Mouse (Mus musculus): ENCODE measurements at regions not wholly inside any gene's neighbourhood (a gene's known extent, or its start where the extent isn't known, plus 50 kb on each side); places are given as distances from the start of the nearest gene placed in this dataset.
"Not testable (repeated sequence)": the region's sequence is repeated elsewhere in the genome, so short reads cannot be mapped to it uniquely, and the experiment has no call there.

DNA sequence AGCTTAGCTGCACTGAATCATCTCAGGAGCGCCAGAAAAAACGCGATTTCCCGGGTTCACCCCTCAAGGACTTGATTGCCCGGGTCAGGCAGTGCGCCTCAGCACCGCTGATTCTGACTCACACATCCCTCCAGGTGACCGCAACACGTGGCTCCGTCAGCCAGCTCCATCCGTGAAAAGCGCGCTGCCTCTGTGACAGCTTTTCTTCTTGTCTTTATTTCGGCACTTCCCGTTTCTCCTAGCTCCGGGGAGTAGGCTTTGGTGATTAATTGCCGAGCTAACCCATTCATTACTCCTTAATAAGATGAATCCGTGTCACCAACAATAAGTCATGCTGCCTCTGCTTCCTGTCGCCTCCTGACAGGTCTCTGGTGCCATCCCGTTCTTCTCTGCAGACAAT lies 108.6 kb downstream of the Katnal1 start:
- DNase-seq (ENCODE audit: low read depth, low spot score) = peak; percentile 62

DNA sequence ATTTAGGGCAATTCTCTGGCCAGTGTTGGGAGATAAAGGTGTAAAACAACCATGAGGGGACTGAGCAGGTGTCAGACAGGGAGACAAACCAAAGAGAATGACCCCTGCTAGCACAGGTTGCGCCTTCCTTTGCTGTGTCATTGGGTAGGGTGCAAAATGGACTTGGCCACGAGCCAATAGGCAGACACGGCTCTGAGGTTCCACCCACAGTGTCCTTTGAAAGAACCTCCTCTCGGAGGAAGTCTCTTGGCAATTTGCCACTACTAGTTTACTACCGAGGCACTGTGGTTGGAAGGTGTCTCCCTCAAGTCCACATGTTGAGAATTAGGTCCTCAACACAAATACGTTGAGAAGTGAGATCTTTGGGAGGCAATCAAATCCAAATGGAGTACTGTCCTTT lies 109.7 kb downstream of the Katnal1 start:
- DNase-seq (ENCODE audit: low read depth, low spot score) = peak; percentile 65

DNA sequence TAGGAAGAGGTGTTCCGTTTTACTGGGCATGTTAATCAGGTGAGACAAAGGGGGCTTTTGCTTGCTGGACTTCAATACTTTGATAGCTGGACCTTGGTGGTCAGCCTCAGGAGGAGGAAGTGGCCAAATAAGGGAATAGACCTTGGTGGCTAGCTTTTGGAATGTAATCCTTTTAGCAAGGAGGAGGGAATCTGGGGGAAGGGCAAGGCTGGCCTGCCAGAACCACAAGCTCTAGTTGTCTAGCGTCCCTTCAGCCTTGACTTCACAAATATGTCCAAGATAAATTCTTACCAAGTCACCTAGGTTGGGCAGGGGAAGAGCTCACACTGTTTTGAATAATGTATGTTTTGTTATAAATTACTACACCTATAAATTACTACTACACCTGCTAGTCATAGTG lies 110.4 kb downstream of the Katnal1 start:
- no peak for DNase-seq (ENCODE audit: low read depth, low spot score)

DNA sequence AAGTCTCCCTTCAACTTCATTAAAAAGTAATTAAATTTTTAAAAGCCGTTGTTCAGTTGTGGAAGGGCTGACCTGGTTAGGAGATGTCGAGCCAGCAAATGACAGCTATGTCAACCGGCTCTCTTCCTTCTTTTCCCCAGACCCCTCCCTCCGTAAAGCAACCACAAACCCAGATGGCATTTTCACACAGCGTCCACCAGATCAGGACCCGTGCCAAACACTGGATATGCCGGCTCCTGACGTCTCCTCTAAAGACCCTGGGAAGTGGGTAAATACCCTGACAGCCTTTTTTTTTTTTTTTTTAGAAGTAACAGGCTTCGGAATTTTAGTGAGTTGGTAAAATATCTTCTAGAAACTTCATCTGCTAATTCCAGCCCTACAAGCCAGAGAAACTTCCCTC lies 116.3 kb downstream of the Katnal1 start:
- no peak for DNase-seq (ENCODE audit: low read depth, low spot score)

DNA sequence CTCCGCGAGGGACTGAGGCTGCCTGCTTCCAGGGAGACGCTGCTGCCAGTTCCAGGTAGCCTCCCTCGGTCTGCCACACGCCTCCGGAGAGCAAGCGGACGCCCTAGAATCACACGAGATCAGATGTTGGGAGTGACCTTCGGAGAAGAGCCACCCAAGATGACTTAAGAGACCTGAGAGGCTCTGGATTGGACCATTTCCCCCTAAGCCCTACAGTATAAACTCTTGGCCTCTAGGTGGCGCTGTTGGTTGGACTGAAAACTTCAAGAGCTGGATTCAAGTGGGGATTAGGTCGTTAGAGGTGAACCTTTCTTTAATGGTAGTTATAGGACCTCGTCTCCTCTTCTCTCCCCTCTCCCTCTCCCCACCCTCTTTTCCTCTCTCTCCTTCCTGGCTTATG lies 117.1 kb downstream of the Katnal1 start:
- peak; percentile 72 for DNase-seq (ENCODE audit: low read depth, low spot score)

DNA sequence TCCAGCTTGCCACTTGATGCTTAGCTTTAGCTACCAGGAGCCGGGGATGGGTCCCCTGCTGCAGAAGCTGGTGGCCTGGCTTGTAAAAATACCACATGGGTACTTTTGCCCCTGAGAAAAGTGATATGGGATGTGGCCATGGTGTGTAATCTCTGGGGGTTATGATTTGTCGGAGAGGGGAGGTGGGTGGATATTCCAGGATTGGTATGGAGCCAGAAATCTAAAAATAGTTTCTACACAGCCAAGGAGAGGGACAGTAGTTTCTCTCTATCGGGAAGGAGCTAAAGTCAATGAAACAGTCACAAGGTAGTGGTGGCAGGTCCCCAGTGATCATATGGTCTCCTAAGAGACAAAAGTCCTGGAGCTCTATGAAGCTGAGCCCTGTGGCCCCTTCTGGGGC lies 119.6 kb downstream of the Katnal1 start:
- no peak for DNase-seq (ENCODE audit: low read depth, low spot score)

DNA sequence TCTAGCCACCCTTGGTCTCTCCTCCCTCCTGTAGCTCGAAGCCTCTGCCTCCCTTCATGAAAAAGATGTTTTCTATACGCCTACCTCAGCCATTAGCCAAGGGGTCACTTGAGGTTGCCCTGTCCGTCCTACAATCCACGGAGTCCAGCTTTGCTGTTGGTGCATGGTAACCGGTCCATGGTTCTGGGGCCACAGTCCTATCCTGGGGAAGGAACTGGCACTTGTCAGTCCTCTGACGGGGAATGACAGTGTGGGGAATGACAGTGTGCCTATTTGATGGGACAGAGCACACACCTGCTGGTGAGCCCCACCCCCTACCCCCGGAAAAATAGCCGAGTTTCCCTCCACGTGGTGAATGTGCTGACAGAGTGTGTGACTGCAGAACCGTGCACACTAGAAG lies 120.1 kb downstream of the Katnal1 start:
- DNase-seq (ENCODE audit: low read depth, low spot score) = no peak

DNA sequence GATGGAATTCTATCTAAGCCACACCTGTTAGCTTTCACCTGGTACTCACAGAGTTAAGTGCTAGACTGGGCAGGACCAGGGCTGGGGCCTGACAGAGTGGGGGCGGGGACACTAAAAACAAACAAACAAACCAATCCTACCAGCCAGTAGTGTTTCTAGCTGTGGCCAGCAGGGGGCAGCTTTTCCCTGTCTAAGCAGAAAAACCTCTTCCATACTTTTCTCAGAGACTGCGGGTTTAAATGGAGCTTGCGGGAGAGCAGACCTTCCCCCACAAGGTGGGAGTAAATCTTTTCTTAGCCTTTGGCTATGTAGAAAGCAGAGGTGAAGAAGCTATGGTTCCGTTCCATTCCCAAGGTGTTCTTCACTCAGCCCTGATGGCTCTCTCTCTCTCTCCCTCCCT lies 120.7 kb downstream of the Katnal1 start:
- peak; percentile 37 for DNase-seq (ENCODE audit: low read depth, low spot score)

DNA sequence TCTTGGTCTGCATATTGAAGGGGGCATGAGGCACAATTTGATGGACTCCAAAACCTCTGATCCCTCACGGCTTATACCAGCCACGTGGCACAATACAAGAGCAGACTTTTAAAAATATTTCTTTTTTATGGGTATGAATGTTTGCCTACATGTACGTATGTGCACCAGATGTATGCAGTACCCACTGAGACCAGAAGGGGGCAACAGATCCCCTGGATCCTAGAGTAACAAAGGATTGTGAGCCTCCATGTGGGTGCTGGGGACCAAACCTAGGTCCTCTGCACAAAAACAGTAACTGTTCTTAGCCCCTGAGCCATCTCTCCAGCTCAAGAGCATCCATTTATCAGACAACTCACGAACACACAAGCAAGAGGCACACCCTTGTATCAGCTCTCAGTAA lies 121.5 kb downstream of the Katnal1 start:
- DNase-seq (ENCODE audit: low read depth, low spot score) = no peak

DNA sequence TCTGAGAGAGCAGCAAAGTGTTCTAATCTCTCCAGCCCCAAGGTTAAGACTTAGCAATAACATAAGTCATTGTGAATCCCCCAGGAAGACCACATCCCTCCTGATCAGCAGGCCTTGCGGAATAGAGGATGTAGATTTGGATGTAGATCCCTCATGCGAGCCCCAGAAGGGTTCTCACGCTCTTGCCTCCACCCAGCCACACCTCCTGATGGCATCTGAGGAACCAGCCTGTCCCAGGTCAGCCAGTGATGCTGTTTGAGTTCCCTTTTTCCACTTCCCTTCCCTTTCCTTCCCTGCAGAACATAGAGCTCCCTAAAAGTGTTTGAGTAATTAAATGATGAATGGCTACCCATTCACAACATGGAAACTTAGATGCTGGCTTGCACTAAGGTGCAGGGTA lies 124.1 kb downstream of the Katnal1 start:
- no peak for DNase-seq (ENCODE audit: low read depth, low spot score)

DNA sequence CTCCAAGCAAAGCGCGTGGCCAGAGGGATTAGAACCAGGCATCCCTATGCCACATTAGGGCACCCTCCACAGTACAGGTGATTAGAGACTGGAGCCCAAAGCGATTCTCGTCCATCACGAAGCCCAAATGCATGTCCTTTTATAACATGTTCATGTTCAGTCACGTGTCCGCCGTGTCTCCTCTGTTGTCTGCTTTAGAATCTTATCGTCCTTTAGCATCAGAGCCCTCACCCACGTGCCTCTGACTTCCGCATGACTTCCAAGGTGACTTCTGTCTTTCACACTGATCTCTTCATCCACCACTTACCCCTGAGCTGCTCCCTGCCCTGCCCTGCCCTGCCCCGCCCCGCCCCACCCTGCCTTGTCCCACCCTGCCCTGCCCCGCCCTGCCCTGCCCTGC lies 125.3 kb downstream of the Katnal1 start:
- peak; percentile 22 for DNase-seq (ENCODE audit: low read depth, low spot score)

DNA sequence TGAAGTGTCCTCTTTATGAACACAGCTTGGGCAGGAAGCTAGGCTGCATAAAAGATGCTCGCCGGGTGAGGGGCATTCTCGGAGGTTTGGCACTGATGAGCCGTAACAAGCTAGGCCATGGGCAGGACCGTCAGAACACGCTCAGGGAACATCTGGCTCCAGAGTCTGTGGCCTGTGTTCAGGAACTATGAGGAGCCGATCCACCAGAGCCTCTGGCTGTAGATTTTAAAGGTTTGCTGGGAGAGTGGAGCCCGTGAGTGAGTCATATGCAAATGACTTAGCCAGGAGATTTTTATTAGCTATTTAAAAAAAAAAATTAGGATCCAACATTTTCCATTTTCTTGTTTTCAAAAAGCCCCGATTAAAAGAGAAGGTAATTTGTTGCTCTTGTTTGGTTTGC lies 126.4 kb downstream of the Katnal1 start:
- DNase-seq (ENCODE audit: low read depth, low spot score) = no peak

DNA sequence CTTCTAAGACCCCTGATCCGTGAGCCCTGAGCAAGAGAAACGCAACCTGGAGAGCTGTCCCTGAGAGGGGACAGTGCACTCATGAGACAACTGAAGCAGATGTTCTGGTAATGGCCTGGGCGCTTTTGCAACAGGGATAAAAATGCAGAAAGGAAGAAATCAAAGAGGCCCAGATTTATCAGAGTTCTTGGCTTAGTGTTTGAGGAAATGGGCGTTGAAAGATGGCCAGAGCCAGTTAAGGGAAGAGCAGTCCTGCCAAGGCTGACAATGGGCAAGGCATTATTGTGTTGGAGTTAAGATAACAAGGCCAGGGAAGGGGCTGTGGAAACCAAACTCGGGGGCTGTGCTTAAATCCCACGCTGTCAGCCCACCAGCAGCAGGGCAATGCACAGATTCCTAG lies 130.6 kb downstream of the Katnal1 start:
- DNase-seq (ENCODE audit: low read depth, low spot score) = no peak

DNA sequence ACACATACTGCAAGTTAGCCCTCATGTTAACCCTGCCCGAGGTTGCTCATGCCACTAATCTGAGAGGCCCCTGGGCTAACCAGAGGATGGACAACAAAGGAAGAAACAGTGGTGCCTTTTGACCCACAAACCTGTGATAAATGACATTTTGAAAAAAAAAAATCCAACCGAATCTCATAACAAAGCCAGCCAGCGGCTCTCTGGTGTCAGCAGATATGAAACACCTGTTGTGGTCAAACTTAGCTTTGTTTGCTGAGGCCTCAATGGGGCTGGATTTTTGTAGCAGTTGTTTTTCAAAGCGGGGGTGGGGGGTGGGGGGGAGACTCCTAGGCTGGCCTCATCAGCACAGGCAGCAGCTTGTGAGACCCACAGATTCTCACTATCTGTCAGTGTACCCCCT lies 133.0 kb downstream of the Katnal1 start:
- DNase-seq (ENCODE audit: low read depth, low spot score) = no peak

DNA sequence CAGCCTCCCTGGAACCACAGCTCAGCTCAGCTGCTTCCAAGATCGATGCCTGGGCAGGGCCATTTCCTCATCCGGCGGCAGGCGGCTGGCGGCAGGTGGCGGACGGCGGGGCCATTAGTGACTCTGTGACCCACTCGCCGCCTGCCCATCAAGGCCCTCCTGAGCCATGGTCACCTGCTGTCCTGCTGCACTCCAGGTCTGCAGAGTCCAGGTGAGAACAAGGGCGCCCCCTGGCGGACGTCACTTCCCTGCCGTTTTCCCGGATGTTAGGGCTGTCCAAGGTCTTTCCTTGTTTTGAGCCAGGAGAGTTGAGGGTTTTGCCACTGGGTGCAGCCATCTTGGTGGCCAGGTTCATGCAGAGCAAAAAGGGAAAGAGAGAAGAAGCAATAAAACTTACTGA lies 134.7 kb downstream of the Katnal1 start:
- DNase-seq (ENCODE audit: low read depth, low spot score) = peak; percentile 58

DNA sequence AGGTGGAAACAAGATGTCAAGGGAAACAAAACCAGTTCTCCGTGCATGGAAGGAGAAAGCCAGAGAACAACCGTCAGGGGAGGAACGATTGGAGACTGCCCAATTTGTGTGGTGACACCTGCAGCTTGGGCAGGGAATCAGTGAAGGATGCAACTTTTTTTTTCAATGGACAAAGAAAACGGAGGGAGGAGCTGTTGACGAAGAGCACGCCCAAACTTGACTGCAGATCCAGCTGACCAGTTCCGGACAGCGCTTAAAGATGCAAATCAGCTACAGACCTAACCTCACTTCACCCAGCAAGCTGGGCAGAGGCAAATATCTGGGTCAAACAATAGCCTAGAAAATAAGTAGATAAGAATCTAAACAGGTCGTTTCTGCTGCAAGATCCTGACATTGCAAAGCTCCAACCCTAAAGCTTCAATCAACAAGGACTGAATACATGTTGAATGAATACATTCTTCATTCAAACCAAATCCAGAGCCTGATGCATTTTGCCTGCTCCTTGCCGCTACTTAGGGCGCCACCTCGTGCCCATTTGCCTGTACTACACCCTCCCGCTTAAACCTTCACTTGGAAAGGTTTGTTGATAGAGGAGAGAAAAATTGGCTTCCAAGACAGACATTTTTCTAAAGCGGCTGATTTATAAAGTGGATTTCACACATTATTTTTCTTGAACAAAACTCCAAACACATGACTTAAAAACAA lies 136.2 kb downstream of the Katnal1 start:
- DNase-seq (ENCODE audit: low read depth, low spot score) = peak; percentile 75

DNA sequence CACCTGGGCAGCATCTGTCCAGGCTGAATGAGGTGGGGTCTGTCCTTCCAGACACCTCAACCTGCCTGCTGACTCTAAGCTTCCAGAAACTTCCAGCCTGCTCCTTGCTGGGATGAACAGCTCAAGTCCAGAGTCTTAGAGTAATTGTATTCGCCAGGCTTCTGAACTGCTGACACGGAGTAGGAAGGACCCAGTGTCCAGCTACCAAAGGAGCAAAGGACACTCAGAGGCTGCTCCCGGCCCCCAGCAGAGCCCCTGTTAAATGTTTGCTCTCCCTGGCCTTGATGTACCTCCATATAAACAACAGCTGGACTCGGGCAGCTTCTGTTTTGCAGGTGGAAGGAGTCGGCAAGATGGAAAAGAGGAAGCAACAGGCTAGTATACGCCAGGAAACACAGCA lies 137.5 kb downstream of the Katnal1 start:
- no peak for DNase-seq (ENCODE audit: low read depth, low spot score)

DNA sequence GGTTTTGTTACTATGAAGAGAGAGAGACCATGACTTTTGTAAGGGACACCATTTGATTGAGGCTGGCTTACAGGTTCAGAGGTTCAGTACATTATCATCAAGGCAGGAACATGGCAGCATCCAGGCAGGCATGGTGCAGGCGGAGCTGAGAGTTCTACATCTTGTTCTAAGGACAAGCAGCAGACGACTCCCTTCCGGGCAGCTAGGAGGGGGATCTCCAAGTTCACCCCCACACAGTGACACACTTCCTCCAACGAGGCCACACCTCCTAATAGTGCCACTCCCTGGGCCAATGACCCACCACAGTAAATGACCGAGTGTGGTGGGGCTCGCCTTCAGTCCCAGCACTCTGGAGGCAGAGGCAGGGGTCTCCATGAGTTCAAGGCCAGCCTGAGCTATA lies 138.8 kb downstream of the Katnal1 start:
- not testable (repeated sequence) for DNase-seq (ENCODE audit: low read depth, low spot score)

DNA sequence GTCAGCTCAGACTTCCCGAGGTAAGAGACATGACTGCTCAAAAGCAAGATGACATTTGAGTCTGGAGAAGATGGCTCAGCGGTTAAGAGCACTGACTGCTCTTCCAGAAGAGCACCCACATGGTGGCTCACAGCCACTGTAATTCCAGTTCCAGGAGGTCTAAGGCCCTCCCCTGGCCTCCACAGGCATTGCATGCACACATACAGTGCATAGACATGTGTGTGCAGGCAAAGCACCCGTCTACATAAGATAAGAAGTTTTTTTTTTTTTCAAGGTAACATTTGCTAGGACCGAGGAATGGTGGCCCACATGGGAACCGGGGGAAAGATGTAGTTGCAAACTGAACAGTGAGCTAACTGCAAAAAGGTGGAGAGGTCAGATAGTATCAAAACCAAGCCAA lies 139.3 kb downstream of the Katnal1 start:
- no peak for DNase-seq (ENCODE audit: low read depth, low spot score)

DNA sequence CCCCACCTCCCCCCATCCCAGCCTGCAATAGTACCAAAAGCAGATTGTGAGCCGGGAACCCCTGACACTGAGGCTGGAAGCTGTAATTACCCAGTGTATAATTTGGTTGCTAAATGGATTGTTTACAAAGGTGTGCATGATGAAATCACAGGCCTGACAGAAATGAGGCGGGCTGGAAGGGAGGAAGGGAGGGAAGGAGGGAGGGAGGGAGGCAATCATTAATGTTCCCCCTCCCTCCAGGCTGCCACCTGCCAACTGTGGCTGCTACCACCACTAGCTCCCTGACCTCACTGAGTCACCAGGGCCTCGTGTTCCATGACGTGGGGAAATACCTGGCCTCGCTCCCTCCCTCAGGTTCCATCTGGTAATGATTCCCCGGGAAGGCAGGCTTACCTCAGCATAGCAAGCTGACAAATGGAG lies 140.0 kb downstream of the Katnal1 start:
- peak; percentile 23 for DNase-seq (ENCODE audit: low read depth, low spot score)

DNA sequence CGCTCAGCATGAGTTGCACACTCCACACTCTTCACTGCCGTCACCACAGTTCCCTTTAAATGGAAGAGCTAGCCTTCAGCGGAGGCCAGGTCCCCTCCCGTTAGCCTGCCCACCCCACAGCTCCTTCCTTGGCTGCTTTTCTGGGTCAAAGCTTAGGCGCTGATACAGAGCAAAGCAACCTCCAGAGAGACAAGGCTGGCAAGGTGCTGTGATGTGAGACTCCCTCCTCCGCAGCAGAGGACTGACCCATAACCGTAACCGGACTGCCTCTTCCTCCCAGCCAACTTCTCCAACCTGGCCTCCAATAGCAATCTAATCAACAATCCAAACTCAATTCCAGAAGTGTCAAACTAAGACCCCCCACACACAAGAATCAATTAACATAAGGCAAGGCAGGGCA lies 140.4 kb downstream of the Katnal1 start:
- DNase-seq (ENCODE audit: low read depth, low spot score) = no peak

DNA sequence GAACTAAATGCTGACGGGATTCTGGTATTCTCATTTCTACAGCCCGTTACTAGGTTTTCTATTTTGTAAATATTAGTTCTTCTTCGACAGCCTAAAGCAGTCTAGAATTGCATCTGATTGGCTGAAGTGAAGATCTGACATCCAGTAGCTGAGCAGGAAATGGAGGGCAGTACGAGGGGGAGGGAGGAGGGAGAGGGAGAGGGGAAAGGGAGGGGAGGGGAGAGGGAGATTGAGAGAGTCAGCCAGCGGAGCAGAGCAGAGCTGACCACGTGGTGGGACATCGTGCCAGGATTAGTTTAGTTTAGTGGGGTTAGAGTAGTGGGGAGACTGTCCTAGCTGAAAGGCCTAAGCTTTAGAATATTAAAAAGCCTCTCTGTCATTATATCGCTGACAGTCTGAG lies 141.8 kb downstream of the Katnal1 start:
- no peak for DNase-seq (ENCODE audit: low read depth, low spot score)

DNA sequence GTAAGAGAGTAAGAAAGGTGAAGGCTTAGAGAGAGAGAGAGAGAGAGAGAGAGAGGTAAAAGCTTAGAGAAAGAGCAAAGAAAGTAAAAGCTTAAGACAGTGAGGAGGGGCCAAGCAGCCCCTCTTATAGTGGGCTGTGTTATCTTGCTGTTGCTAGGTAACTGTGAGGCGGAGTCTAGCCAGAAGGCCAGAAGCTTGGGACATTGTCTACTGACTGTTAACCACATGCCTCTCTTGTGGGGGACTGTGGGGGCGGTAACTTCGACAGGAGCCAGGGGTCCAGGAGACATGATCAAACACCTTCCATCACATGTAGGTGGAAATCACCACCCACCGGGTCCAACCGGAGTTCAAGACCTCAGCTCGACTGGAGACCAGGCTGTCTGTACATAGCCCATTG lies 148.0 kb downstream of the Katnal1 start:
- not testable (repeated sequence) for DNase-seq (ENCODE audit: low read depth, low spot score)

All from CD4-positive helper T cell, adult 2 months (primary cell).